Mouse (Mus musculus) C2C12 (cell line): ENCODE measurements around the gene Rhoc.

Source experiments
- CEBPB ChIP-seq: IDR thresholded peaks from one replicate; pipeline ENCODE4 v1.6.1; 2011; ENCODE audit warnings: low read depth, mild to moderate bottlenecking, control low read depth, moderate library complexity
- CTCF ChIP-seq: IDR thresholded peaks from one replicate; pipeline ENCODE4 v1.5.1; 2011; ENCODE audit not compliant: control insufficient read depth, insufficient read depth, insufficient read length
- MAX ChIP-seq: IDR thresholded peaks from one replicate; pipeline ENCODE4 v1.6.1; 2011; ENCODE audit warnings: mild to moderate bottlenecking, control low read depth
- MYOD1 ChIP-seq: IDR thresholded peaks from one replicate; pipeline ENCODE4 v1.6.1; 2011; ENCODE audit warnings: low read depth; ENCODE audit not compliant: control insufficient read depth, insufficient read length
- MYOG ChIP-seq: IDR thresholded peaks from one replicate; pipeline ENCODE4 v1.6.1; 2011; ENCODE audit not compliant: control insufficient read depth, insufficient read length; ENCODE audit errors: extremely low read depth
- USF1 ChIP-seq: IDR thresholded peaks from one replicate; pipeline ENCODE4 v1.6.1; 2011; ENCODE audit warnings: low read depth, mild to moderate bottlenecking, control low read depth, moderate library complexity

DNA sequence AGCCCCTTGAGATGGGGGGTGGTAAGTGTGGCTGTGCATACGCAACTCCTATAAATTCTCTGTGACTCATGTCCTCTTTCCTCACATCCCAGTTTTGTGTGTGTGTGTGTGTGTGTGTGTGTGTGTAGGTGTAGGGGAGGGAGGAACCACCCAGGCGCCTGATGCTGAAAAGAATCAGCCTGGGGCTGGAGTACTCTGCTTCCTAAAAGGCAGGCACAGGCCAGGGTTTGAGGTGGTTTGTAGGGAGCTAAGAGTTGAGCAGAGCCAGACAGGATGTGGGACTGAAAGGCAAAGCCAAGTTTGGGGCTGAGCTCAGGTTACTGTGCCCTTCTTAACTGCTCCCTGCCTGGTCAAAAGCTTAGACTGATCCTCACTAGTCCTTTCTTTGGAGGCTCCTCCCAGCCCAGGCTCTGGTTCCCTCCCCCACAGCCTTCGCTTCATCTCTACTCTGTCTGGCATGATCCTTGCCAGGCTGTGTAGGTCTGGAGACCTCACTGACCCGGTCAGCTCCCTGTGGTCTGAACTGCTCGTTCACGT is 2.3 kb downstream of the Rhoc start:
- no peak for TF ChIP-seq CTCF
- no peak for TF ChIP-seq MAX
- no peak for TF ChIP-seq MYOD1
- peak; percentile 46 for TF ChIP-seq CEBPB
- no peak for TF ChIP-seq USF1
- TF ChIP-seq MYOG, result no peak
